Mouse (Mus musculus): Measurements from ENCODE around the gene Senp5. TPM values are rescaled to one million over a fixed set of nuclear protein-coding genes. Genes with fewer than 3 reads are reported as not detected.

The Senp5 gene
- total RNA-seq, 4 experiments from 2014 or later: 10.2 to 14.7 (median 11.8) TPM

Small RNAs within 50 kb of the gene (microRNA-seq; reads per million reads assigned to microRNA genes)
- not detected for gene Gm26269

Other genes with a start within 250 kb of the Senp5 start
- gene Meltf, start 124.5 kb downstream of the Senp5 start, total RNA-seq (2022): not detected
- 1 to 10 TPM in 1 of 4 experiments, under 1 TPM in 3; 0.10 to 1.2 (median 0.16) TPM for gene Pigz, start 69.4 kb downstream of the Senp5 start, total RNA-seq (2022)
- gene 0610012G03Rik, start 54.8 kb downstream of the Senp5 start, total RNA-seq (2022): 10 to 100 TPM; 50.1 to 56.6 (median 51.4) TPM
- gene Ncbp2, start 54.8 kb downstream of the Senp5 start, total RNA-seq (2022): 10 to 100 TPM in 3 of 4 experiments, 1 to 10 TPM in 1; 9.6 to 13.5 (median 10.3) TPM
- 10 to 100 TPM; 11.8 to 14.2 (median 13.3) TPM for gene Pak2, start 76.1 kb upstream of the Senp5 start, total RNA-seq (2022)
- gene Pigx, start 96.5 kb upstream of the Senp5 start, total RNA-seq (2022): 10 to 100 TPM; 11.3 to 17.4 (median 11.7) TPM
- gene Cep19, start 96.5 kb upstream of the Senp5 start, total RNA-seq (2022): 10 to 100 TPM in 2 of 4 experiments, 1 to 10 TPM in 2; 9.5 to 11.1 (median 10.2) TPM
- gene Nrros, start 162.3 kb upstream of the Senp5 start, total RNA-seq (2022): 1 to 10 TPM in 2 of 4 experiments, under 1 TPM in 2; 0.56 to 1.7 (median 1.2) TPM
- not detected for gene Bex6, start 176.5 kb upstream of the Senp5 start, total RNA-seq (2022)
- gene Fbxo45, start 243.9 kb upstream of the Senp5 start, total RNA-seq (2022): 10 to 100 TPM; 15.9 to 20.6 (median 16.7) TPM
- 1 to 10 TPM; 5.5 to 8.0 (median 6.5) TPM for gene Wdr53, start 243.9 kb upstream of the Senp5 start, total RNA-seq (2022)